Mouse (Mus musculus) erythroblast, adult 5-6 weeks (primary cell): ENCODE results near the gene Samt4. TPM values are rescaled to one million over a fixed set of nuclear protein-coding genes. Genes with fewer than 3 reads are reported as not detected.
"Not testable (repeated sequence)": the region's sequence is repeated elsewhere in the genome, so short reads cannot be mapped to it uniquely, and the experiment has no call there.

Experiments used
- ATAC-seq: replicated peaks from 2 replicates; pipeline ENCODE4 v1.8.0; 2016; ENCODE audit warnings: moderate number of reproducible peaks, mild to moderate bottlenecking, moderate TSS enrichment, inconsistent platforms; ENCODE audit not compliant: poor library complexity, low FRiP score, severe bottlenecking
- total RNA-seq, 2 experiments: library from RNA; stranded (forward) in 1 of 2; stranded (reverse) in 1 of 2; fragments of 150-400 nt in 1 of 2; fragments of 200-764, 138-1000 nt in 1 of 2; gene quantifications; 2 replicates each; pipeline versions ENCODE4 v1.2.3 to v1.2.4; 2015 to 2017; ENCODE audit warnings: low replicate concordance in 2 of 2

Gene Samt4
- total RNA-seq (2015; ENCODE audit: low replicate concordance) (not detected in 2 replicates), total RNA-seq (2017; ENCODE audit: low replicate concordance) (not detected in 2 replicates)

- ATAC-seq = no peak
These were observed at the start of gene Samt4 for GRCm38 (mm10) chrX:154481702-154482101. Gene Samt4, plus strand, starts transcription at chrX:154482002.

GRCm38 (mm10) chrX:154443696-154444095 lies 38.1 kb upstream of the Samt4 start:
- not testable (repeated sequence) for ATAC-seq

- ATAC-seq = not testable (repeated sequence)
These were observed 13.4 kb upstream of the Samt4 start for GRCm38 (mm10) chrX:154468386-154468785.

Other genes with a start within 250 kb of the Samt4 start
- gene 4930524N10Rik, start 138.6 kb upstream of the Samt4 start, total RNA-seq (2015; ENCODE audit: low replicate concordance) = not detected in 2 replicates
- gene 4930524N10Rik, start 138.6 kb upstream of the Samt4 start, total RNA-seq (2017; ENCODE audit: low replicate concordance) = not detected in 2 replicates
- gene Samt2, start 97.4 kb downstream of the Samt4 start, total RNA-seq (2015; ENCODE audit: low replicate concordance) = not detected in 2 replicates
- gene Samt2, start 97.4 kb downstream of the Samt4 start, total RNA-seq (2017; ENCODE audit: low replicate concordance) = not detected in 2 replicates